Mouse (Mus musculus) CH12F3 (cell line): ENCODE measurements around the gene Nms.

Experiments
- in situ Hi-C: fragments of 300-500 bp; cut with MboI; formaldehyde crosslinking; loops from 2 replicates; pipeline ENCODE4 v1.14.3; 2020; ENCODE audit warnings: low sequenced_read_pairs

Nms gene

GRCm38 (mm10) chr1:38938849-38939248, at the start of gene Nms:
Gene Nms, plus strand, starts transcription at chr1:38939149.
- in situ Hi-C loops, result no loop called here

- in situ Hi-C loops, result no loop called here
Measured at GRCm38 (mm10) chr1:38891444-38891843, 47.5 kb upstream of the Nms start.

- in situ Hi-C loops, result no loop called here
Measured at GRCm38 (mm10) chr1:38893081-38893480, 45.9 kb upstream of the Nms start.

- in situ Hi-C loops, result no loop called here
Measured at GRCm38 (mm10) chr1:38897431-38898248, 41.3 kb upstream of the Nms start, which contains the start of gene Chst10. Gene Chst10, minus strand, starts transcription at chr1:38898161.

GRCm38 (mm10) chr1:38902571-38902970, 36.4 kb upstream of the Nms start:
- in situ Hi-C loops, result no loop called here

GRCm38 (mm10) chr1:38903985-38904384, 35.0 kb upstream of the Nms start:
- in situ Hi-C loops, result no loop called here

GRCm38 (mm10) chr1:38928996-38929395, 10.0 kb upstream of the Nms start:
- in situ Hi-C loops, result no loop called here

- in situ Hi-C loops, result no loop called here
Measured at GRCm38 (mm10) chr1:38929468-38929867, 9.5 kb upstream of the Nms start.

- in situ Hi-C loops, result no loop called here
Measured at GRCm38 (mm10) chr1:38930767-38931166, 8.2 kb upstream of the Nms start.

- in situ Hi-C loops, result no loop called here
Measured at GRCm38 (mm10) chr1:38934668-38935067, 4.3 kb upstream of the Nms start.

GRCm38 (mm10) chr1:38936780-38937179, 2.2 kb upstream of the Nms start:
- in situ Hi-C loops, result no loop called here

- in situ Hi-C loops, result no loop called here
Measured at GRCm38 (mm10) chr1:38939608-38940007, 659 bp downstream of the Nms start.

GRCm38 (mm10) chr1:38956457-38956856, 17.5 kb downstream of the Nms start:
- in situ Hi-C loops, result no loop called here

- in situ Hi-C loops, result no loop called here
Measured at GRCm38 (mm10) chr1:38969116-38969515, 30.2 kb downstream of the Nms start.

- in situ Hi-C loops, result no loop called here
Measured at GRCm38 (mm10) chr1:38971712-38972111, 32.8 kb downstream of the Nms start.

GRCm38 (mm10) chr1:38972986-38973592, 34.1 kb downstream of the Nms start:
- in situ Hi-C loops, result no loop called here

GRCm38 (mm10) chr1:38979953-38980352, 41.0 kb downstream of the Nms start:
- in situ Hi-C loops, result no loop called here

GRCm38 (mm10) chr1:38983870-38984269, 44.9 kb downstream of the Nms start:
- in situ Hi-C loops, result no loop called here

- in situ Hi-C loops, result no loop called here
Measured at GRCm38 (mm10) chr1:38985308-38985707, 46.4 kb downstream of the Nms start, which contains the start of gene Pdcl3. Gene Pdcl3, plus strand, starts transcription at chr1:38985608.

GRCm38 (mm10) chr1:38987080-38987864, 48.3 kb downstream of the Nms start:
- in situ Hi-C loops, result no loop called here

GRCm38 (mm10) chr1:38987865-38988211, 48.9 kb downstream of the Nms start:
- in situ Hi-C loops, result no loop called here

- in situ Hi-C loops, result no loop called here
Measured at GRCm38 (mm10) chr1:38988357-38988756, 49.4 kb downstream of the Nms start.
